Mouse (Mus musculus) CD4-positive, CD25-positive, alpha-beta regulatory T cell, adult 2 months (primary cell): ENCODE data around the gene 1700017N19Rik.

Source experiments
- DNase-seq: peaks from one replicate; pipeline ENCODE4 v3.0.0-alpha.2; 2012; ENCODE audit warnings: low read depth, low spot score

Gene 1700017N19Rik

DNA sequence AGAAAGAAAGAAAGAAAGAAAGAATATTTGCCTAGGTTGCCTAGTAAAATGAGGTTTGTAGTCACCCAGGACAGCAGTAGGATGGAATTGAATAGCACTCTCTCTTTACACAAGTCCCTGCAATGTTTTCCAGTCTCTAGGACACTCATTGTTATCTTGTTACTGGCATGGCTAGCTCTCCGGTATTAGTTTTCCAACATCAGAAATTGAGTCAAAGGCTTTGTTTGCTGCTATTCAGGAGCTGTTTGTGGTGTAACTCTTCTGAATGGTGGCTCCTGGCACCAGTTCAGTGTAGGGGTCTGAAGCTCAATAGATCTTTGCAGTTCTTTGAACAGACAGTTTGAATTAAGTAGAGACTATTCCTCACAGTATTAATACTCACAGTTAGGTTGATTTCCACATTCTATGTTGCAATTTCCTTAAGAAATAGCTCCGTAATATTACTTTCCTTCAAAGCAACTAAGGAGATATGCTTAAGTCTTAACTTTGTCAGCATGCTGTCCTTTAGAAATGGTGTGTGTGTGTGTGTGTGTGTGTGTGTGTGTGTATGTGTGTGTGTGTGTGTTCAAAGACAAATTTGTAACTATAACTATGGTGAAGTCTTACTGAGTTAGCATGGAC, 71.8 kb downstream of the 1700017N19Rik start:
- DNase-seq, result no peak
